Mouse (Mus musculus): ENCODE results near the gene Tat. TPM values are rescaled to one million over a fixed set of nuclear protein-coding genes. Genes with fewer than 3 reads are reported as not detected.

The Tat gene
- polyA plus RNA-seq, 1 experiment, result not detected

- Histone ChIP-seq H3K36me3 (ENCODE audit: control insufficient read depth, insufficient read depth) (no peaks in the 10 kb centered on the region), H3K4me3 (ENCODE audit: insufficient read depth, poor library complexity, severe bottlenecking) (no peak overlapping the region), H3ac (ENCODE audit: control insufficient read depth, insufficient read length, low read depth) (no peak overlapping the region), H3K27me3 (ENCODE audit: control insufficient read depth, insufficient read depth, insufficient read length) (peaks cover 46% of the 10 kb centered on the region), H3K79me2 (ENCODE audit: control insufficient read depth, insufficient read depth) (no peaks in the 10 kb centered on the region), H3K79me3 (ENCODE audit: low read depth) (no peaks in the 10 kb centered on the region)
- TF ChIP-seq CTCF (IDR thresholded peaks at IDR 0.05; ENCODE audit: control insufficient read depth, insufficient read depth, insufficient read length) (no peak), MYOG (IDR thresholded peaks at IDR 0.05; ENCODE audit: control insufficient read depth, extremely low read depth, insufficient read length) (no peak), CEBPB (IDR thresholded peaks at IDR 0.05; ENCODE audit: low read depth) (no peak), MAX (IDR thresholded peaks at IDR 0.05) (no peak), FOSL1 (IDR thresholded peaks at IDR 0.05; ENCODE audit: insufficient read depth, low read length, poor library complexity, severe bottlenecking) (no peak), MYOD1 (IDR thresholded peaks at IDR 0.05; ENCODE audit: control insufficient read depth, insufficient read length, low read depth) (no peak), USF1 (IDR thresholded peaks at IDR 0.05; ENCODE audit: low read depth) (no peak)
Observed at GRCm38 (mm10) chr8:109986384-109986783, 3.9 kb upstream of the Tat start.

GRCm38 (mm10) chr8:109987776-109988175 lies 2.5 kb upstream of the Tat start:
- H3ac ChIP-seq (ENCODE audit: control insufficient read depth, insufficient read length, low read depth), result no peak overlapping the region
- H3K36me3 ChIP-seq (ENCODE audit: control insufficient read depth, insufficient read depth), result no peaks in the 10 kb centered on the region
- H3K4me3 ChIP-seq (ENCODE audit: insufficient read depth, poor library complexity, severe bottlenecking), result no peak overlapping the region
- H3K27me3 ChIP-seq (ENCODE audit: control insufficient read depth, insufficient read depth, insufficient read length), result peaks cover 53% of the 10 kb centered on the region
- H3K79me2 ChIP-seq (ENCODE audit: control insufficient read depth, insufficient read depth), result no peaks in the 10 kb centered on the region
- H3K79me3 ChIP-seq (ENCODE audit: low read depth), result no peaks in the 10 kb centered on the region
- TF ChIP-seq CEBPB (IDR thresholded peaks at IDR 0.05; ENCODE audit: low read depth), result no peak
- TF ChIP-seq MYOD1 (IDR thresholded peaks at IDR 0.05; ENCODE audit: control insufficient read depth, insufficient read length, low read depth), result no peak
- no peak for TF ChIP-seq FOSL1 (IDR thresholded peaks at IDR 0.05; ENCODE audit: insufficient read depth, low read length, poor library complexity, severe bottlenecking)
- no peak for TF ChIP-seq USF1 (IDR thresholded peaks at IDR 0.05; ENCODE audit: low read depth)
- no peak for TF ChIP-seq MYOG (IDR thresholded peaks at IDR 0.05; ENCODE audit: control insufficient read depth, extremely low read depth, insufficient read length)
- no peak for TF ChIP-seq CTCF (IDR thresholded peaks at IDR 0.05; ENCODE audit: control insufficient read depth, insufficient read depth, insufficient read length)
- TF ChIP-seq MAX (IDR thresholded peaks at IDR 0.05), result no peak

- H3K4me3 ChIP-seq (ENCODE audit: insufficient read depth, poor library complexity, severe bottlenecking), result no peak overlapping the region
Observed at GRCm38 (mm10) chr8:109989151-109989550, 1.1 kb upstream of the Tat start.

DNA sequence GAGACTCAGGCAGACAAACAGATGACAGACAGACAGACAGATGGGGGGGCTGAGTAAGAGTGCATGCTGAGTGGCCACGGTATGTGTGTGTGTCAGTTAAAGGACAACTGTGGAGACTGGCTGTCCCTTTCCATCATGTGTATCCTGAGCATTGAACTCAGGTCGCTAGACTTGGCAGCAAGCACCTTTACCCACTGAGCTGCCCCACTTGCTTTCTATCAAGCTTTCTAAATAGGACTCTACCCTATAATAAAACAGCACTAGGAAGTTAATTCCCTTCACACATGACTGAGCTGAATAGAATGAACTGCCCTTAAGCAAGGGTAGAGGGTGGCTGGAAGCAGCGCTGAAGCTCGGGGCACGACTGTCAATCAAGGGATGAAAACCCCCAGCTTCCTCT lies 1.9 kb downstream of the Tat start:
- no peaks in the 10 kb centered on the region for H3K79me2 ChIP-seq (ENCODE audit: control insufficient read depth, insufficient read depth)
- H3K36me3 ChIP-seq (ENCODE audit: control insufficient read depth, insufficient read depth), result no peaks in the 10 kb centered on the region
- peaks cover 42% of the 10 kb centered on the region for H3K27me3 ChIP-seq (ENCODE audit: control insufficient read depth, insufficient read depth, insufficient read length)
- H3ac ChIP-seq (ENCODE audit: control insufficient read depth, insufficient read length, low read depth), result no peak overlapping the region
- no peak overlapping the region for H3K4me3 ChIP-seq (ENCODE audit: insufficient read depth, poor library complexity, severe bottlenecking)
- TF ChIP-seq CTCF (IDR thresholded peaks at IDR 0.05; ENCODE audit: control insufficient read depth, insufficient read depth, insufficient read length) (no peak), MYOD1 (IDR thresholded peaks at IDR 0.05; ENCODE audit: control insufficient read depth, insufficient read length, low read depth) (no peak), MYOG (IDR thresholded peaks at IDR 0.05; ENCODE audit: control insufficient read depth, extremely low read depth, insufficient read length) (no peak), MAX (IDR thresholded peaks at IDR 0.05) (no peak), CEBPB (IDR thresholded peaks at IDR 0.05; ENCODE audit: low read depth) (no peak), FOSL1 (IDR thresholded peaks at IDR 0.05; ENCODE audit: insufficient read depth, low read length, poor library complexity, severe bottlenecking) (no peak), USF1 (IDR thresholded peaks at IDR 0.05; ENCODE audit: low read depth) (no peak)
- H3K79me3 ChIP-seq (ENCODE audit: low read depth), result no peaks in the 10 kb centered on the region

More at GRCm38 (mm10) chr8:109989151-109989550, 1.1 kb upstream of the Tat start:
- Histone ChIP-seq H3K79me2 (ENCODE audit: control insufficient read depth, insufficient read depth) (no peaks in the 10 kb centered on the region), H3K36me3 (ENCODE audit: control insufficient read depth, insufficient read depth) (no peaks in the 10 kb centered on the region), H3K79me3 (ENCODE audit: low read depth) (no peaks in the 10 kb centered on the region), H3ac (ENCODE audit: control insufficient read depth, insufficient read length, low read depth) (no peak overlapping the region), H3K27me3 (ENCODE audit: control insufficient read depth, insufficient read depth, insufficient read length) (peaks cover 45% of the 10 kb centered on the region)
- TF ChIP-seq USF1 (IDR thresholded peaks at IDR 0.05; ENCODE audit: low read depth) (no peak), CTCF (IDR thresholded peaks at IDR 0.05; ENCODE audit: control insufficient read depth, insufficient read depth, insufficient read length) (no peak), MYOG (IDR thresholded peaks at IDR 0.05; ENCODE audit: control insufficient read depth, extremely low read depth, insufficient read length) (no peak), MYOD1 (IDR thresholded peaks at IDR 0.05; ENCODE audit: control insufficient read depth, insufficient read length, low read depth) (no peak), FOSL1 (IDR thresholded peaks at IDR 0.05; ENCODE audit: insufficient read depth, low read length, poor library complexity, severe bottlenecking) (no peak), CEBPB (IDR thresholded peaks at IDR 0.05; ENCODE audit: low read depth) (no peak), MAX (IDR thresholded peaks at IDR 0.05) (no peak)

DNA sequence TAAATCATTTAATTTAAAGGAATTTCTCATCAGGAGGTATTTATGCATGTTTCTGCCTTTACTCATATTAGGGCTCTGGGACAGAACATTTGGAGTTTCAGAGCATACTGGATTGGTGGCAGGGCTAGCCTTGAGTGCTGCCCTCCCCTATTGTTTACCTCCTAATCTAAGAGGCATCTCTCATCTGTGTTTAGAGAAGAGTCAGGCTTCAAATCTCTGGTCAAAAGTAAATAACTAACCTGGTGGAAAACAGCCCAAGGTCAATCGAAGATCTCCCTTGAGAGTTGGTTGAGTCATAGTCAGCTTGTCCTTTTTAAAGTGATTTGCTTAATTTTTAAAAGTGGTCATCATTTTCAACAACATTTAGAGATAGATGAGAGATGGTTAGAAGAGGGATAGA lies 2.7 kb downstream of the Tat start:
- Histone ChIP-seq H3K36me3 (ENCODE audit: control insufficient read depth, insufficient read depth) (no peaks in the 10 kb centered on the region), H3K79me2 (ENCODE audit: control insufficient read depth, insufficient read depth) (no peaks in the 10 kb centered on the region), H3ac (ENCODE audit: control insufficient read depth, insufficient read length, low read depth) (no peak overlapping the region), H3K27me3 (ENCODE audit: control insufficient read depth, insufficient read depth, insufficient read length) (peaks cover 40% of the 10 kb centered on the region), H3K4me3 (ENCODE audit: insufficient read depth, poor library complexity, severe bottlenecking) (no peak overlapping the region), H3K79me3 (ENCODE audit: low read depth) (no peaks in the 10 kb centered on the region)
- TF ChIP-seq CEBPB (IDR thresholded peaks at IDR 0.05; ENCODE audit: low read depth) (no peak), CTCF (IDR thresholded peaks at IDR 0.05; ENCODE audit: control insufficient read depth, insufficient read depth, insufficient read length) (no peak), FOSL1 (IDR thresholded peaks at IDR 0.05; ENCODE audit: insufficient read depth, low read length, poor library complexity, severe bottlenecking) (no peak), MYOD1 (IDR thresholded peaks at IDR 0.05; ENCODE audit: control insufficient read depth, insufficient read length, low read depth) (no peak), MAX (IDR thresholded peaks at IDR 0.05) (no peak), USF1 (IDR thresholded peaks at IDR 0.05; ENCODE audit: low read depth) (no peak), MYOG (IDR thresholded peaks at IDR 0.05; ENCODE audit: control insufficient read depth, extremely low read depth, insufficient read length) (no peak)

DNA sequence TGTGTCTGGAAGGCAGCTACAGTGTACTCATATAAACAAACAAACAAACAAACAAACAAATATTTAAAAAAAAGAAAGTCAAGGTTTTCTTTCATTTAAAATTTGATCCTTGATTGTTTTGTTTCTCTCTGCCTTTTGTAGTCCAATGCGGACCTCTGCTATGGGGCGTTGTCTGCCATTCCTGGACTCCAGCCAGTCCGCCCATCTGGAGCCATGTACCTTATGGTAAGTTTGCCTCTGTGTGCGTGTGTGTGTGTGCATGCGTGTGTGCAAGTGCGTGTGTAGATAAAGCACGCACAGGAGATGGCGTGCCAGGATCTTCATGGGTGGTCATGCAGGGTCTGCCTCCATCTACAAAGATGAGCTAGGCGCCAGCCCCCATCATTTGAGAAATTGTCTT lies 7.1 kb downstream of the Tat start:
- H3K79me2 ChIP-seq (ENCODE audit: control insufficient read depth, insufficient read depth), result no peaks in the 10 kb centered on the region
- no peak overlapping the region for H3ac ChIP-seq (ENCODE audit: control insufficient read depth, insufficient read length, low read depth)
- peaks cover 43% of the 10 kb centered on the region for H3K27me3 ChIP-seq (ENCODE audit: control insufficient read depth, insufficient read depth, insufficient read length)
- no peak overlapping the region for H3K4me3 ChIP-seq (ENCODE audit: insufficient read depth, poor library complexity, severe bottlenecking)
- TF ChIP-seq USF1 (IDR thresholded peaks at IDR 0.05; ENCODE audit: low read depth) (no peak), MAX (IDR thresholded peaks at IDR 0.05) (no peak), FOSL1 (IDR thresholded peaks at IDR 0.05; ENCODE audit: insufficient read depth, low read length, poor library complexity, severe bottlenecking) (no peak)
- H3K36me3 ChIP-seq (ENCODE audit: control insufficient read depth, insufficient read depth), result no peaks in the 10 kb centered on the region
- H3K79me3 ChIP-seq (ENCODE audit: low read depth), result no peaks in the 10 kb centered on the region
